Mouse (Mus musculus): ENCODE results near the gene Tbrg4. TPM values are rescaled to one million over a fixed set of nuclear protein-coding genes. Genes with fewer than 3 reads are reported as not detected.

The Tbrg4 gene
- polyA plus RNA-seq, 1 experiment from 2014 or later = 94.3 TPM

GRCm38 (mm10) chr11:6579361-6579760 lies 46.5 kb downstream of the Tbrg4 start:
- no peak for DNase-seq (ENCODE audit: low spot score)
- Histone ChIP-seq H3K4me1 (replicated peaks; ENCODE audit: control insufficient read depth, insufficient read depth, low read length) (0 out of 2 replicates have a peak, but pooled peaks cover 3% of the 10 kb centered on the region), H3K4me3 (ENCODE audit: low read depth, low read length) (no peak overlapping the region), H3K36me3 (ENCODE audit: control insufficient read depth, insufficient read depth, low read length) (peaks cover 7% of the 10 kb centered on the region; the same call in 1 of the 2 replicates), H3K4me2 (no peak overlapping the region), H3K9me3 (ENCODE audit: control insufficient read depth, low read length) (no peaks in the 10 kb centered on the region), H3K27me3 (replicated peaks; ENCODE audit: control insufficient read depth, insufficient read depth, low read length) (no peaks in the 10 kb centered on the region), H3K27ac (ENCODE audit: low read depth, low read length) (no peak overlapping the region), H3K9ac (ENCODE audit: low read depth, low read length) (no peak overlapping the region)
- 95% methylated on average over 7 of the region's 7 CpGs for WGBS
- no peak for ATAC-seq (replicated peaks; ENCODE audit: low FRiP score)

GRCm38 (mm10) chr11:6576151-6576550 lies 49.7 kb downstream of the Tbrg4 start:
- H3K4me3 ChIP-seq (ENCODE audit: low read depth, low read length) = no peak overlapping the region
- no peak overlapping the region for H3K9ac ChIP-seq (ENCODE audit: low read depth, low read length)
- H3K27ac ChIP-seq (ENCODE audit: low read depth, low read length) = no peak overlapping the region
- DNase-seq (ENCODE audit: low spot score) (no peak), ATAC-seq (replicated peaks; ENCODE audit: low FRiP score) (no peak)
- H3K27me3 ChIP-seq (replicated peaks; ENCODE audit: control insufficient read depth, insufficient read depth, low read length) = no peaks in the 10 kb centered on the region
- WGBS = 79% methylated on average over 3 of the region's 3 CpGs
- peaks cover 18% of the 10 kb centered on the region for H3K36me3 ChIP-seq (ENCODE audit: control insufficient read depth, insufficient read depth, low read length)
- H3K4me1 ChIP-seq (replicated peaks; ENCODE audit: control insufficient read depth, insufficient read depth, low read length) = no peaks in the 10 kb centered on the region
- no peak overlapping the region for H3K4me2 ChIP-seq
- no peaks in the 10 kb centered on the region for H3K9me3 ChIP-seq (ENCODE audit: control insufficient read depth, low read length)

GRCm38 (mm10) chr11:6569410-6569777 lies 56.5 kb downstream of the Tbrg4 start:
- peak overlapping the region; percentile 31; the same call in 1 of the 2 replicates for H3K9ac ChIP-seq (ENCODE audit: low read depth, low read length)
- ATAC-seq (replicated peaks; ENCODE audit: low FRiP score) = no peak
- DNase-seq (ENCODE audit: low spot score) = no peak
- no peaks in the 10 kb centered on the region for H3K27me3 ChIP-seq (replicated peaks; ENCODE audit: control insufficient read depth, insufficient read depth, low read length)
- H3K4me3 ChIP-seq (ENCODE audit: low read depth, low read length) = no peak overlapping the region
- H3K27ac ChIP-seq (ENCODE audit: low read depth, low read length) = no peak overlapping the region; the same call in 1 of the 2 replicates
- peaks cover 33% of the 10 kb centered on the region for H3K4me1 ChIP-seq (replicated peaks; ENCODE audit: control insufficient read depth, insufficient read depth, low read length)
- WGBS = 54% methylated on average over 3 of the region's 3 CpGs
- no peaks in the 10 kb centered on the region for H3K9me3 ChIP-seq (ENCODE audit: control insufficient read depth, low read length)
- H3K36me3 ChIP-seq (ENCODE audit: control insufficient read depth, insufficient read depth, low read length) = peaks cover 21% of the 10 kb centered on the region
- H3K4me2 ChIP-seq = no peak overlapping the region

GRCm38 (mm10) chr11:6568584-6569409 lies 57.1 kb downstream of the Tbrg4 start:
- Histone ChIP-seq H3K27ac (ENCODE audit: low read depth, low read length) (peak overlapping the region; percentile 48; the same call in 1 of the 2 replicates), H3K4me3 (ENCODE audit: low read depth, low read length) (no peak overlapping the region), H3K36me3 (ENCODE audit: control insufficient read depth, insufficient read depth, low read length) (peaks cover 21% of the 10 kb centered on the region), H3K9ac (ENCODE audit: low read depth, low read length) (peak overlapping the region; percentile 48), H3K4me1 (replicated peaks; ENCODE audit: control insufficient read depth, insufficient read depth, low read length) (peaks cover 33% of the 10 kb centered on the region), H3K27me3 (replicated peaks; ENCODE audit: control insufficient read depth, insufficient read depth, low read length) (no peaks in the 10 kb centered on the region), H3K4me2 (peak overlapping the region; percentile 12; the same call in 1 of the 2 replicates), H3K9me3 (ENCODE audit: control insufficient read depth, low read length) (no peaks in the 10 kb centered on the region)
- ATAC-seq (replicated peaks; ENCODE audit: low FRiP score) (peak; percentile 30; the same call in 1 of the 2 replicates), DNase-seq (ENCODE audit: low spot score) (no peak)
- 60% methylated on average over 11 of the region's 11 CpGs for WGBS

- Histone ChIP-seq H3K36me3 (ENCODE audit: control insufficient read depth, insufficient read depth, low read length) (peaks cover 21% of the 10 kb centered on the region), H3K27ac (ENCODE audit: low read depth, low read length) (peak overlapping the region; percentile 67), H3K9me3 (ENCODE audit: control insufficient read depth, low read length) (no peaks in the 10 kb centered on the region), H3K4me1 (replicated peaks; ENCODE audit: control insufficient read depth, insufficient read depth, low read length) (peaks cover 33% of the 10 kb centered on the region), H3K4me2 (peak overlapping the region; percentile 28; the same call in 1 of the 2 replicates), H3K9ac (ENCODE audit: low read depth, low read length) (no peak overlapping the region), H3K27me3 (replicated peaks; ENCODE audit: control insufficient read depth, insufficient read depth, low read length) (no peaks in the 10 kb centered on the region), H3K4me3 (ENCODE audit: low read depth, low read length) (no peak overlapping the region)
- no peak for DNase-seq (ENCODE audit: low spot score)
- WGBS = 50% methylated on average over 8 of the region's 8 CpGs
- peak; percentile 59 for ATAC-seq (replicated peaks; ENCODE audit: low FRiP score)
Observed at GRCm38 (mm10) chr11:6567951-6568350, 57.9 kb downstream of the Tbrg4 start.

GRCm38 (mm10) chr11:6566496-6566895 lies 59.4 kb downstream of the Tbrg4 start:
- H3K27ac ChIP-seq (ENCODE audit: low read depth, low read length) = peak overlapping the region; percentile 43
- no peak for ATAC-seq (replicated peaks; ENCODE audit: low FRiP score)
- no peak for DNase-seq (ENCODE audit: low spot score)
- WGBS = 55% methylated on average over 4 of the region's 4 CpGs
- H3K4me2 ChIP-seq = no peak overlapping the region
- H3K9ac ChIP-seq (ENCODE audit: low read depth, low read length) = no peak overlapping the region
- H3K9me3 ChIP-seq (ENCODE audit: control insufficient read depth, low read length) = no peaks in the 10 kb centered on the region
- H3K36me3 ChIP-seq (ENCODE audit: control insufficient read depth, insufficient read depth, low read length) = peaks cover 11% of the 10 kb centered on the region
- H3K4me3 ChIP-seq (ENCODE audit: low read depth, low read length) = no peak overlapping the region
- no peaks in the 10 kb centered on the region for H3K27me3 ChIP-seq (replicated peaks; ENCODE audit: control insufficient read depth, insufficient read depth, low read length)
- peaks cover 33% of the 10 kb centered on the region for H3K4me1 ChIP-seq (replicated peaks; ENCODE audit: control insufficient read depth, insufficient read depth, low read length)

Other genes starting within 250 kb of the Tbrg4 start
- gene Zmiz2, start 237.0 kb downstream of the Tbrg4 start, polyA plus RNA-seq (2014; fragmentation: Nextera tagmentation; extraction: Ambion mirVana) = 11.5 and 12.7 TPM in 2 replicates
- 5,363 and 5,401 TPM in 2 replicates for gene Ppia, start 210.6 kb downstream of the Tbrg4 start, polyA plus RNA-seq (2014; fragmentation: Nextera tagmentation; extraction: Ambion mirVana)
- gene H2afv, start 181.6 kb downstream of the Tbrg4 start, polyA plus RNA-seq (2014; fragmentation: Nextera tagmentation; extraction: Ambion mirVana) = 242 and 254 TPM in 2 replicates
- 13.2 and 13.7 TPM in 2 replicates for gene Purb, start 150.2 kb downstream of the Tbrg4 start, polyA plus RNA-seq (2014; fragmentation: Nextera tagmentation; extraction: Ambion mirVana)
- 5.6 and 6.0 TPM in 2 replicates for gene Myo1g, start 105.1 kb downstream of the Tbrg4 start, polyA plus RNA-seq (2014; fragmentation: Nextera tagmentation; extraction: Ambion mirVana)
- gene Ccm2, start 79.2 kb downstream of the Tbrg4 start, polyA plus RNA-seq (2014; fragmentation: Nextera tagmentation; extraction: Ambion mirVana) = 74.5 and 82.1 TPM in 2 replicates
- 2.9 and 3.6 TPM in 2 replicates for gene Nacad, start 20.0 kb downstream of the Tbrg4 start, polyA plus RNA-seq (2014; fragmentation: Nextera tagmentation; extraction: Ambion mirVana)
- gene Wap, start 12.6 kb upstream of the Tbrg4 start, polyA plus RNA-seq (2014; fragmentation: Nextera tagmentation; extraction: Ambion mirVana) = not detected in 2 replicates
- 0.34 and 0.53 TPM in 2 replicates for gene Ramp3, start 32.5 kb upstream of the Tbrg4 start, polyA plus RNA-seq (2014; fragmentation: Nextera tagmentation; extraction: Ambion mirVana)
- gene Gm11983, start 211.6 kb upstream of the Tbrg4 start, polyA plus RNA-seq (2014; fragmentation: Nextera tagmentation; extraction: Ambion mirVana) = not detected in 2 replicates